Mouse (Mus musculus) testis, adult 2 months (tissue): ENCODE measurements around the gene Acp1.

ENCODE experiments used
- CTCF ChIP-seq: fragments of 200-500 bp; IDR thresholded peaks from 2 replicates; pipeline ENCODE4 v1.5.1; 2012; ENCODE audit warnings: low read depth, mild to moderate bottlenecking, inconsistent platforms, low read length, moderate library complexity; ENCODE audit not compliant: control insufficient read depth, insufficient read depth, insufficient replicate concordance
- POLR2A ChIP-seq: fragments of 200-500 bp; IDR thresholded peaks from 2 replicates; pipeline ENCODE4 v1.6.1; 2012; ENCODE audit warnings: low read depth, mild to moderate bottlenecking, inconsistent platforms, low read length, moderate library complexity; ENCODE audit not compliant: control insufficient read depth

DNA sequence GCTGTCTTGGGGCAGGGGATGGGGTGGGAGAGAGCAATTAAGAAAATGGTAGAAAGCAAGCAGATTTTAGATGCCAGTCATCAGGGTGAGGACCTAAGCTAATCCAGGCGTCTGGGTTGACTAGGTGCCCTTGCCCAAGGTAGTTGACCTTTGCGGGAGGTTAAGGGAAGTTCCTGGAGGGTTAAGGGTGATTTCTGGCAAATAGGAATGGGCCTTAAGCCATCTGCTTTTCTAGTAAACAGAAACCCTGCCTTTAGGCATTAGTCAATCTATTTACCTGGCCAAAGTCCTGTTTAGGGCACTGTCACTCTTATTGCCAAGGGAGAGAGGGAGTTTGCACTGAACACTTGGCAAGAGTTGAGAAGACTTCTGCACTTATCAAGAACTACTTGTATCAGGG is 25.5 kb upstream of the Acp1 start:
- TF ChIP-seq POLR2A (no peak), CTCF (no peak)
